Mouse (Mus musculus) lung, postnatal 0 days (tissue): Measurements from ENCODE around the gene Ces1f. TPM values are rescaled to one million over a fixed set of nuclear protein-coding genes. Genes with fewer than 3 reads are reported as not detected.
"Not testable (repeated sequence)": the region's sequence is repeated elsewhere in the genome, so short reads cannot be mapped to it uniquely, and the experiment has no call there.

ENCODE experiments used
- ATAC-seq: fragments of 200-750 bp; cut with Nextera tagmentation; 2 replicates; pipeline ENCODE4 v1.8.0; 2017; ENCODE audit warnings: moderate library complexity
- DNase-seq: peaks from one replicate; pipeline ENCODE4 v3.0.0-alpha.2; 2016; ENCODE audit warnings: low spot score
- H3K27ac ChIP-seq: fragments of 300-500 bp; sonication (generic); 2 replicates; pipeline ENCODE4 v1.5.1; 2014; ENCODE audit warnings: antibody characterized with exemption, mild to moderate bottlenecking, low read length, mixed read lengths
- H3K27me3 ChIP-seq: fragments of 300-500 bp; sonication (generic); replicated peaks from 2 replicates; pipeline ENCODE4 v1.6.1; 2014; ENCODE audit warnings: low read length, mixed read lengths; ENCODE audit not compliant: insufficient read depth
- H3K36me3 ChIP-seq: fragments of 300-500 bp; sonication (generic); 2 replicates; pipeline ENCODE4 v1.6.1; 2014; ENCODE audit warnings: low read length, mixed read lengths; ENCODE audit not compliant: insufficient read depth
- H3K4me1 ChIP-seq: fragments of 300-500 bp; sonication (generic); 2 replicates; pipeline ENCODE4 v1.6.1; 2014; ENCODE audit warnings: antibody characterized with exemption, low read depth, low read length, mixed read lengths; ENCODE audit not compliant: insufficient read depth
- H3K4me2 ChIP-seq: fragments of 300-500 bp; sonication (generic); replicated peaks from 2 replicates; pipeline ENCODE4 v1.6.1; 2014; ENCODE audit warnings: low read depth, mild to moderate bottlenecking, low read length, moderate library complexity, mixed read lengths
- H3K4me3 ChIP-seq: fragments of 300-500 bp; sonication (generic); 2 replicates; pipeline ENCODE4 v1.5.1; 2014; ENCODE audit warnings: low read depth, low read length
- H3K9ac ChIP-seq: fragments of 300-500 bp; sonication (generic); replicated peaks from 2 replicates; pipeline ENCODE4 v1.6.1; 2014; ENCODE audit warnings: low read depth, mild to moderate bottlenecking
- H3K9me3 ChIP-seq: fragments of 300-500 bp; sonication (generic); 2 replicates; pipeline ENCODE4 v1.6.1; 2016; ENCODE audit warnings: low read length, mixed read lengths
- CTCF ChIP-seq: IDR thresholded peaks from 2 replicates; pipeline ENCODE4 v1.5.1; 2016; ENCODE audit warnings: antibody characterized with exemption, mild to moderate bottlenecking
- EP300 ChIP-seq: IDR thresholded peaks from 2 replicates; pipeline ENCODE4 v1.6.1; 2016; ENCODE audit warnings: antibody characterized with exemption, mild to moderate bottlenecking, control low read depth
- WGBS: fragments of 180-500 bp; shearing (Covaris S2); extraction: QIAGEN DNeasy Blood & Tissue Kit; methylation state at CpG from one replicate; pipeline ENCODE4 v1.1.7; 2014; 5-methylcytosine and 5-hydroxymethylcytosine counted together
- polyA plus RNA-seq: library from polyadenylated mRNA; unstranded; fragments of >200 nt; fragmentation: Nextera tagmentation; extraction: Ambion mirVana; gene quantifications from 2 replicates; pipeline ENCODE4 v1.2.1, GENCODE M21; 2015

Gene Ces1f
- polyA plus RNA-seq, 1 experiment from 2014 or later: 1.1 TPM

GRCm38 (mm10) chr8:93235681-93236080 lies 43.9 kb downstream of the Ces1f start:
- 90% methylated on average over 1 of the region's 1 CpGs for WGBS
- Histone ChIP-seq H3K9ac (no peak overlapping the region), H3K4me2 (no peak overlapping the region), H3K27ac (no peak overlapping the region), H3K36me3 (no peaks in the 10 kb centered on the region), H3K9me3 (no peaks in the 10 kb centered on the region), H3K4me3 (no peak overlapping the region), H3K27me3 (no peaks in the 10 kb centered on the region), H3K4me1 (no peaks in the 10 kb centered on the region)
- TF ChIP-seq EP300 (no peak), CTCF (no peak)
- no peak for DNase-seq
- no peak for ATAC-seq

- TF ChIP-seq EP300 (no peak), CTCF (no peak)
- Histone ChIP-seq H3K27me3 (no peaks in the 10 kb centered on the region), H3K36me3 (no peaks in the 10 kb centered on the region), H3K4me3 (no peak overlapping the region), H3K9me3 (no peaks in the 10 kb centered on the region), H3K9ac (no peak overlapping the region), H3K4me1 (no peaks in the 10 kb centered on the region), H3K27ac (no peak overlapping the region), H3K4me2 (no peak overlapping the region)
- no peak for DNase-seq
- WGBS: 80% methylated on average over 1 of the region's 1 CpGs
- ATAC-seq: no peak
Measured at GRCm38 (mm10) chr8:93234706-93235105, 44.8 kb downstream of the Ces1f start.

- TF ChIP-seq CTCF (no peak), EP300 (no peak)
Measured at GRCm38 (mm10) chr8:93234068-93234467, 45.5 kb downstream of the Ces1f start.

GRCm38 (mm10) chr8:93229446-93229845 lies 50.1 kb downstream of the Ces1f start, which contains the start of gene Ces1e:
Gene Ces1e (minus strand): TSS chr8:93229619.
- peak within 1 kb of the TSS; percentile 79 for H3K27ac ChIP-seq
- H3K4me3 ChIP-seq: no peak within 1 kb of the TSS

More at GRCm38 (mm10) chr8:93234068-93234467, 45.5 kb downstream of the Ces1f start:
- H3K36me3 ChIP-seq: no peaks in the 10 kb centered on the region
- H3K4me1 ChIP-seq: no peaks in the 10 kb centered on the region
- no peak overlapping the region for H3K4me3 ChIP-seq
- WGBS: 70% methylated on average over 6 of the region's 6 CpGs
- H3K4me2 ChIP-seq: no peak overlapping the region
- H3K9me3 ChIP-seq: no peaks in the 10 kb centered on the region
- no peak overlapping the region for H3K27ac ChIP-seq
- no peak overlapping the region for H3K9ac ChIP-seq
- ATAC-seq (no peak), DNase-seq (no peak)
- no peaks in the 10 kb centered on the region for H3K27me3 ChIP-seq

GRCm38 (mm10) chr8:93228673-93229370 lies 50.7 kb downstream of the Ces1f start:
- Histone ChIP-seq H3K4me1 (no peaks in the 10 kb centered on the region), H3K9me3 (no peaks in the 10 kb centered on the region), H3K36me3 (no peaks in the 10 kb centered on the region), H3K4me2 (peak overlapping the region; percentile 42), H3K9ac (no peak overlapping the region), H3K27me3 (no peaks in the 10 kb centered on the region), H3K4me3 (no peak overlapping the region), H3K27ac (peak overlapping the region; percentile 79)
- whole genome bisulfite sequencing: 33% methylated on average over 11 of the region's 11 CpGs
- DNase-seq (peak; percentile 84), ATAC-seq (peak; percentile 90)
- TF ChIP-seq CTCF (no peak), EP300 (peak; percentile 70)

More at GRCm38 (mm10) chr8:93229446-93229845, 50.1 kb downstream of the Ces1f start, which contains the start of gene Ces1e:
- peak within 1 kb of the TSS; percentile 42 for H3K4me2 ChIP-seq
- TF ChIP-seq EP300 (0 out of 2 replicates have a peak, but pooled peaks have one; percentile 23), CTCF (no peak)
- no peak within 1 kb of the TSS for H3K9ac ChIP-seq
- peak; percentile 89 for ATAC-seq
- H3K9me3 ChIP-seq: no peaks in the 10 kb centered on the region
- H3K36me3 ChIP-seq: no peaks in the 10 kb centered on the region
- H3K27me3 ChIP-seq: no peaks in the 10 kb centered on the region
- no peaks in the 10 kb centered on the region for H3K4me1 ChIP-seq
- peak; percentile 76 for DNase-seq

GRCm38 (mm10) chr8:93226471-93226870 lies 53.1 kb downstream of the Ces1f start:
- not testable (repeated sequence) for H3K27me3 ChIP-seq
- peak; percentile 13; the same call in 1 of the 2 replicates for ATAC-seq

More at GRCm38 (mm10) chr8:93226471-93226870, 53.1 kb downstream of the Ces1f start:
- not testable (repeated sequence) for H3K4me3 ChIP-seq, H3K4me2 ChIP-seq, H3K36me3 ChIP-seq, H3K27ac ChIP-seq, H3K4me1 ChIP-seq, H3K9ac ChIP-seq, H3K9me3 ChIP-seq
- WGBS: 69% methylated on average over 1 of the region's 1 CpGs
- peak; percentile 27 for DNase-seq
